Mouse (Mus musculus) layer of hippocampus, postnatal 25 days (tissue): ENCODE results near the gene Nfya. TPM values are rescaled to one million over a fixed set of nuclear protein-coding genes. Genes with fewer than 3 reads are reported as not detected.
"Not testable (repeated sequence)": the region's sequence is repeated elsewhere in the genome, so short reads cannot be mapped to it uniquely, and the experiment has no call there.

ENCODE experiments used
- DNase-seq, 2 experiments: peaks; one replicate each; pipeline ENCODE4 v3.0.0; 2022; ENCODE audit warnings: mixed read lengths in 2 of 2, low spot score in 1 of 2; ENCODE audit errors: extremely low spot score in 1 of 2
- total RNA-seq, 2 experiments: library from RNA; stranded (reverse); gene quantifications; 2 replicates each; pipeline ENCODE4 v1.2.3; 2021

Gene Nfya
- total RNA-seq, 2 experiments from 2014 or later = 26.7 to 27.1 TPM

GRCm38 (mm10) chr17:48352976-48353375 is 56.7 kb downstream of the Nfya start:
- DNase-seq = not testable (repeated sequence)

GRCm38 (mm10) chr17:48350681-48351193 is 59.0 kb downstream of the Nfya start:
- no peak for DNase-seq

- no peak for DNase-seq
Observed at GRCm38 (mm10) chr17:48347287-48347686, 62.4 kb downstream of the Nfya start.

GRCm38 (mm10) chr17:48346834-48347233 is 62.9 kb downstream of the Nfya start:
- no peak for DNase-seq

GRCm38 (mm10) chr17:48346231-48346630 is 63.5 kb downstream of the Nfya start, which contains the start of gene Trem2:
Gene Trem2 (plus strand): TSS chr17:48346401.
- no peak for DNase-seq

- DNase-seq = no peak
Observed at GRCm38 (mm10) chr17:48345824-48346223, 63.9 kb downstream of the Nfya start.

GRCm38 (mm10) chr17:48343065-48343464 is 66.6 kb downstream of the Nfya start:
- DNase-seq = no peak

- DNase-seq = no peak
Observed at GRCm38 (mm10) chr17:48341947-48342346, 67.8 kb downstream of the Nfya start.

- DNase-seq = no peak
Observed at GRCm38 (mm10) chr17:48340267-48340666, 69.4 kb downstream of the Nfya start.

Other genes starting within 250 kb of the Nfya start
- gene A530064D06Rik, start 242.6 kb downstream of the Nfya start, total RNA-seq = not detected
- gene Trem1, start 177.1 kb downstream of the Nfya start, total RNA-seq = not detected
- not detected for gene Trem3, start 162.1 kb downstream of the Nfya start, total RNA-seq
- gene Treml4, start 145.6 kb downstream of the Nfya start, total RNA-seq = not detected
- under 1 TPM; 0.15 to 0.40 TPM for gene Treml2, start 110.4 kb downstream of the Nfya start, total RNA-seq
- under 1 TPM in 1 of 2 experiments, not detected in 1; 0.12 TPM for gene B430306N03Rik, start 93.8 kb downstream of the Nfya start, total RNA-seq
- 10 to 100 TPM; 10.5 to 13.0 TPM for gene Trem2, start 63.5 kb downstream of the Nfya start, total RNA-seq
- gene Treml1, start 50.0 kb downstream of the Nfya start, total RNA-seq = not detected
- gene Oard1, start 108 bp upstream of the Nfya start, total RNA-seq = 10 to 100 TPM; 10.5 to 13.7 TPM
- under 1 TPM in 1 of 2 experiments, not detected in 1; 0.20 TPM for gene Apobec2, start 23.0 kb upstream of the Nfya start, total RNA-seq
- not detected for gene Tspo2, start 41.6 kb upstream of the Nfya start, total RNA-seq
- gene Unc5cl, start 45.0 kb upstream of the Nfya start, total RNA-seq = under 1 TPM; 0.47 to 0.64 TPM